Mouse (Mus musculus): ENCODE results near the gene Pacrg.

Pacrg gene

GRCm38 (mm10) chr17:10372001-10372785 is 467.9 kb downstream of the Pacrg start:
- no peak for ATAC-seq (ENCODE audit: low TSS enrichment)

DNA sequence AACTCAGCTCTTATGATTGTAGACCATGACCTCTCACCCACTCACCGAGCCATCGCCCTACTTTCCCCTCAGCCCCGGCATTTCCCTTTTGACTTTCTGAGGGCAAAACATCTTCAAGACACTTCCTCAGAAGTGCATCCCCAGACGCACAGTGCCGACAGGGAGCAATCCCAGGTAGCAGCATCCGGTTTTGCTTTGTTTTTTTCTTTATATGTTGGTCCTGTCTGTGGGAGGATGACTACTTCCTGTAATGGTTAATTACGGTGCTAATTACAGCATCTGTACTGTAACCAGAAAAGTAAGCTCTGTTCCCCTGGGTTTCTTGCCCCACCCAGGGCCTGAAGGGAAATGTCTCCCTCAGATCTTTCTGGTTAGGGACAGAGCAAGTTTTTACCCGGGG is 468.6 kb downstream of the Pacrg start:
- ATAC-seq (ENCODE audit: low TSS enrichment) = no peak

DNA sequence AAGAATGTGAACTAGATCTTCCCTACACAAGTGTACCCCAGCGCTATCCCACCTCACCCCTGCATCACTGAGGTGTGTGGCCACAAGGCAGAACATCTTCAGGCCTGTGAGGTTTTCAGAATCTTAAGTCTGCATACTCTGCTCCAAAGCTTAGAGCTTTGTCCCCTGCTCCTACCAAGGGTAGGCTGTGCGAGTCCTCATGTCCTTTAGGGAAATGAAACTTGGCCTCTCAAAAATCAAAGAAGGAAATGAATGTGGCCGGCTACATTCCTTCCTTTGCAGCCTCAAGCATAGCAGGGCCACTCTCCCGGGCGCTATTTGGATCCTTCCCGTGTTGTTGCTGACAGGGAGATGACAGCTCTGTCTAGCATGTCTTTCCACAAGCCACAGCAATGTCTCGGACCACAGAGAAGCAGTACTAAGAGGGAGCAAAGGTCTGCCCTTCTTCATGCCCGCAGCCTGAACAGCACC is 469.4 kb downstream of the Pacrg start:
- no peak for ATAC-seq (ENCODE audit: low TSS enrichment)

DNA sequence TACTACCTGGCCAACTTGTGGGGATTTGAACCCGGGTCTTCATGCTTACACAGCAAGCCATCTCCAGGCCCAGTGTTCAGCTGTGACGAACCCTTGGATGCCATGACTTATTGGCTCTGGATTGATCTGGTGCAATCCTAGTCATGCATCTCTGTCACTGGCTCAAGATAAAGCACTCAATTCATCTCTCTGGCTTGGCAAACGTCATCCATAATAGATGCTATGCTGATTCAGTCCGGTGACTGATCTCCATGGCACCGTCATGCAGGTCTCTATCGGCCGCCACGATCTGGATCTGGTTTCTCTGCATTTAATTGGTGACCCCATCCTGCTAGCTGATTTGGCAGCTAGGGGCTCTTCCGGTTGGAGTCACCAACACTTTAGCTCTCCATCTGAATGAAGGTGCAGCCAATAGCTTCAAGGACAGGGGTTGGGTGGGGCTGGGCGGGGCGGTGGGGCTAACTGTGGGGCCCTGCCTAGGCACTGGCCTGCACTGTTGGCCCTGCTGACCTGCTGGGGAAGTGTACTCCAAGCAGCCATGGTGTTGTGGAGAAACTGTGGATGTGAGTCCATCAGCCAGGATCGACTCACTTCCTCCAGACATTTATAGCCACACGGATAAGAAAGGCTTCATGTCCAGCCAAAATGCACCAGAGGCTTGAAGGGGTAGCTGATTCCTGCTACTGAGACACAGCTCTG is 470.0 kb downstream of the Pacrg start:
- ATAC-seq (ENCODE audit: low TSS enrichment) = no peak

GRCm38 (mm10) chr17:10367044-10367443 is 473.1 kb downstream of the Pacrg start:
- no peak for ATAC-seq (ENCODE audit: low TSS enrichment)

DNA sequence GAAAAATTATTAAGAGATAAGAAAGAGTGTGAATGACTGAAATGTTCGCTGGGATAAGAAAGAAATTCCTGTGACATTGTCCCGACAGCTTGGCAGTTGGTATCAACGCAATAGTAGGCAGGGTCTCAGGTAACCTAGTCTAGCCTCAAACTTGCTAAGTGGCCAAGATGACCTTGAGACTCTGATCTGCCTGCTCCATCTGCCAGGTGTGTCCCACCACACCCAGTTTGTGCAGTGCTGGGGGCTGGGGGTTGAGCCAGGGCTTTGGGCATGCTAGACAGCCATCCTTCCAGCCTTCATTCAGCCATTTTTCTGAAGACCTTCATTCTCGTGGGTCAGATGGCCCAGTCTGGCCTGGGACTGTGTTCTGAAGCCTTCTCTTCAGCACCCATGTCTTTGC is 473.5 kb downstream of the Pacrg start:
- no peak for ATAC-seq (ENCODE audit: low TSS enrichment)

- no peak for ATAC-seq (ENCODE audit: low TSS enrichment)
Observed at GRCm38 (mm10) chr17:10365501-10366482, 474.3 kb downstream of the Pacrg start.

- ATAC-seq (ENCODE audit: low TSS enrichment) = no peak
Observed at GRCm38 (mm10) chr17:10363151-10363550, 477.0 kb downstream of the Pacrg start.

- ATAC-seq (ENCODE audit: low TSS enrichment) = no peak
Observed at GRCm38 (mm10) chr17:10361882-10362291, 478.2 kb downstream of the Pacrg start.

DNA sequence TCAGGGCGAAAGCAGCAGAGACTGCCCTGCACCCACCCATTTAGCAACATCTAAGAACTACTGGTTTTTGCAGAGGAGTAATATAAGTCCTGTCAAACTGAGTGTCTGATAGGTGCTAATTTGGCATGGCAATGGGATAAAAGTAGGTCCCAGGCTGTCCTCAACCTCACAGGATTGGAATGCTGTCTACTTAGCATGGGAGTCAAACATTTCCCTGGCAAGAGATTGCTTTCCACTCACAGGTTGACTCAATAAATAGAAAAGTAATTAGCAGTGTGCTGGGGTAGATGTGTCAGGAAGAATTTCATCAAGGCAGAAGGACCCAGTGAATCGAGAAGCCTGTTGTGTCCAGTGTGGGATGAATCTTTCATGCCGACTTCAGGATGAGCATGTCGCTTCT is 479.4 kb downstream of the Pacrg start:
- no peak for ATAC-seq (ENCODE audit: low TSS enrichment)

DNA sequence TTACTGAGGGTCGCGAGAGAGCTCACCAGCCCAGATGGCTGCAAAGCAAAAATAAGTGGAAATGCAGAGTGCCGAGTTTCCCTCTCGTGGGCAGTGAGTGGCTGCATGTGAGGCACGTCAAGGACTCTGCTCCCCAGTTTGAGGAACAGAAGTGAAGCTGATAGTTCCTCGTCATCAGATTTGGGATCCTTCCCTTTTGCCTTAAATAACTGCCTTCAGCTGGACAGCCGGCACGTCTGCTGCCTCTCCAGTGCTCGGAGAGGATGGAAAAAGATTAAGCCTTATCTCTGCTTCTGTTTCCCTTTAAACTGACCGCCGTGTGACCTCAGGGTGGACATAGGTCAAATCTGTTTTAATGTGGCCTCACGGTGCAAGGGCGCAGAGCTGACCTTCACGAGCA is 480.6 kb downstream of the Pacrg start:
- peak; percentile 27; the same call in 1 of the 2 replicates for ATAC-seq (ENCODE audit: low TSS enrichment)

- ATAC-seq (ENCODE audit: low TSS enrichment) = peak; percentile 44; the same call in 1 of the 2 replicates
Observed at GRCm38 (mm10) chr17:10357348-10357747, 482.8 kb downstream of the Pacrg start.

- ATAC-seq (ENCODE audit: low TSS enrichment) = no peak
Observed at GRCm38 (mm10) chr17:10356294-10356693, 483.8 kb downstream of the Pacrg start.

DNA sequence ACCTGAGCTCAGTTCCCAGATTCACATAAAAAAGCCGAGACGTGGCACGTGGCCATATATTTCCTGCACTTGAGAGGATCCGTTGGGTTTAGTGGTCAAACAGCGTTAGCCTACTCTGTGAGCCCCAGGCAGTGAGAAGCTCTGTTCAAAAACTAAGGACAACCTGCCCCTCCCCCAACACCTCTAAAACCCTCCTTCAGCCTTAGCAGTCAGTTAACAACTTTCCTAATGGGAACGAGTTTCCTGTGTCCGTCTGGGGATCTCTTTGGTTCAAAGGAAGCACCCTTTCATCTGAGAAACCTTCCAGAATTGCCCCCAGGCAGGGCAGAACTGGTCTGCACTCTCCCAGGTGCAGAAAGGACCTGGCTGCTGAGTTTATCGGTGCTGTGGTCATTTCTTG is 484.4 kb downstream of the Pacrg start:
- ATAC-seq (ENCODE audit: low TSS enrichment) = no peak
